Mouse (Mus musculus) testis, adult 2 months (tissue): ENCODE results near the gene Ccser1.

Source experiments
- CTCF ChIP-seq: fragments of 200-500 bp; IDR thresholded peaks from 2 replicates; pipeline ENCODE4 v1.5.1; 2012; ENCODE audit warnings: low read depth, mild to moderate bottlenecking, inconsistent platforms, low read length, moderate library complexity; ENCODE audit not compliant: control insufficient read depth, insufficient read depth, insufficient replicate concordance
- POLR2A ChIP-seq: fragments of 200-500 bp; IDR thresholded peaks from 2 replicates; pipeline ENCODE4 v1.6.1; 2012; ENCODE audit warnings: low read depth, mild to moderate bottlenecking, inconsistent platforms, low read length, moderate library complexity; ENCODE audit not compliant: control insufficient read depth

DNA sequence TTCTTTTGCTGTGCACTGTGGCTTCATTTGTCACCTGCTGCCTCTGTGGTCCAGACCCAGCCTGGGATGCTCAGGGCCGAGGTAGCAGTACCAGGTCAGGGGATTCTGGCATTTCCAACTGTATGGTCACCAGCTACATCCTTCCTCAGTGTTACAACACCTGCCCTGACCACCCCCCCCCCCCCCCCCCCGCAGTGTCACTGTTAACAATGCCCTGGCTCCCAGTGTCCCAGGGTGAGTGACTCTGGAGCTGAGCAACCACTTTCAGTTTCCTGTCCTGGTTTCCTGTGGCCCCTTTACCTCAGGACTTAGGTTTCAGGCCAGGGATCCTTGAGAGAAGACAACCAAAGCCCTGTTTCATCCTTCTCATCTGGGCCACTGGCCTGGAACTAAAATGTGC lies 90.9 kb downstream of the Ccser1 start:
- TF ChIP-seq CTCF = no peak
- TF ChIP-seq POLR2A = no peak
